In the genomic region with DNA sequence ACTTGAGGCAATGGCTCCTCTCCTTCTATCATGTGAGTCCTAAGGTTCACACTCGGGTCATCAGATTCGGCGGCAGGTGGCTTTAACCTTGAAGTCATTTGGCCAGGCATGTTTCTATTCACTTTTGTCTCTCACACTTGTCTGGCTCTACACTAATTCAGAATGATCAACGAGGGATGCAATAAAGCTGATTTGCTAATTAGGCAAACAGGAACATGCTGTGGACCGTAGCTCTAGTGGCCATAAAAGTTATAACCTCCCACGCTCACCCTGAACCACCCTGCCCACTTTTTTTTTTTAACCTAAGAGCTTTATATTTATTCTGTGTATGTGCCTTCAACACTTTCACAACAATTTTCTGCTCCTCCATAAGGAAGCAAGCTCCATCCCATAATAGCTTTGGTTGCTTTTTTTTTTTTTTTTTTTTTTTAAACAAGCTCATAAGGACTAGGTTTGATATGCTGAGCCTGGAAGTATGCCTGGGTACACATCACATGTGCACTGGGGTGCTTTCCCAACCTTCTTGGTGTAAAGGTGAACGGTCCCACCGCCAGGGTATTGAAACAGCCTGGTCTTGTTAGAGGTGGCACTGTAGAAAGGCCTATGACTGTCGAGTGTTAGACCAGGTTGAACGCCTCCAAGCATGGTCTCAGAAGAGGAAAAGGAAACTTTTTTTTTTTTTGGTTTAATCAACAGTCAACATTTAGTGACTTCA, we compare ENCODE assay signal across 26 mouse cellular contexts. TPM values are rescaled to one million over a fixed set of nuclear protein-coding genes. Genes with fewer than 3 reads are reported as not detected.
DNase-seq lines count a peak whose midpoint lies in the region; ATAC-seq and TF ChIP-seq lines count a peak whose summit lies in the region.
"Had no signal": no experiment of that assay in that cellular context is flagged by ENCODE, and none has a peak within 500 bp of the region (broad histone marks: within the 10 kb centered on the region; RNA-seq: fewer than 3 reads in every experiment).

No protein-coding gene starts in this region.

- TF ChIP-seq RAD21 in MEL (IDR thresholded peaks at IDR 0.05; ENCODE audit: low read depth, low read length): no peak

- no peak; the same call in 1 of the 2 replicates for ATAC-seq in kidney, postnatal 0 days (replicated peaks; ENCODE audit: low FRiP score, low read depth)
- ATAC-seq in kidney, embryonic 14.5 days (ENCODE audit: low FRiP score, low TSS enrichment): no peak
- ATAC-seq: hindbrain, embryonic 16.5 days; midbrain, embryonic 15.5 days had no signal

- no peak overlapping the region for H3K27ac ChIP-seq in kidney, postnatal 0 days
- H3K27ac ChIP-seq in kidney, embryonic 14.5 days (ENCODE audit: low read depth, low read length): no peak overlapping the region
- H3K27ac ChIP-seq in MEL (ENCODE audit: control insufficient read depth, low read depth, low read length): no peak overlapping the region
- H3K27ac ChIP-seq: embryonic facial prominence, embryonic 10.5 days; forebrain, embryonic 12.5 days; heart, adult 2 months; heart, embryonic 15.5 days; midbrain, embryonic 15.5 days; neural tube, embryonic 15.5 days had no signal

- H3K27me3 ChIP-seq in kidney, postnatal 0 days (ENCODE audit: insufficient read depth, low read length): no peaks in the 10 kb centered on the region
- H3K27me3 ChIP-seq in kidney, embryonic 14.5 days (ENCODE audit: control insufficient read depth, insufficient read depth, low read length): no peaks in the 10 kb centered on the region
- H3K27me3 ChIP-seq in MEL (ENCODE audit: control insufficient read depth in 1 of 2, insufficient read depth in 2 of 2, low read length in 2 of 2): no peaks in the 10 kb centered on the region
- H3K27me3 ChIP-seq: forebrain, embryonic 12.5 days; megakaryocyte, embryonic 14.5 days; midbrain, embryonic 15.5 days; neural tube, embryonic 15.5 days had no signal

- no peak for TF ChIP-seq POLR2A in MEL (IDR thresholded peaks at IDR 0.05; ENCODE audit: control insufficient read depth in 1 of 2, insufficient read depth in 1 of 2, low read depth in 1 of 2, low read length in 2 of 2, poor library complexity in 1 of 2)
- TF ChIP-seq POLR2A in lung, adult 2 months (IDR thresholded peaks at IDR 0.05; ENCODE audit: borderline replicate concordance, extremely low read depth, low read depth, low read length): no peak

- no peak overlapping the region for H3K4me2 ChIP-seq in kidney, postnatal 0 days (ENCODE audit: low read length)
- no peak overlapping the region for H3K4me2 ChIP-seq in kidney, embryonic 14.5 days (replicated peaks; ENCODE audit: low read depth, low read length)
- H3K4me2 ChIP-seq: forebrain, embryonic 12.5 days; heart, embryonic 15.5 days; midbrain, embryonic 15.5 days; neural tube, embryonic 15.5 days had no signal

- H3K36me3 ChIP-seq in kidney, postnatal 0 days (ENCODE audit: insufficient read depth, low read length): no peaks in the 10 kb centered on the region
- no peaks in the 10 kb centered on the region for H3K36me3 ChIP-seq in kidney, embryonic 14.5 days (ENCODE audit: control insufficient read depth, insufficient read depth, low read length)
- peaks cover 0 to 28% of the 10 kb centered on the region in 2 experiments; a peak in 2 of 4 replicates for H3K36me3 ChIP-seq in MEL (ENCODE audit: control insufficient read depth in 1 of 2, insufficient read depth in 2 of 2, low read length in 2 of 2)
- H3K36me3 ChIP-seq: embryonic facial prominence, embryonic 10.5 days; forebrain, embryonic 12.5 days; heart, embryonic 15.5 days; midbrain, embryonic 15.5 days; neural tube, embryonic 15.5 days had no signal

- H3K9me3 ChIP-seq in kidney, postnatal 0 days (replicated peaks; ENCODE audit: low read length): no peaks in the 10 kb centered on the region
- H3K9me3 ChIP-seq in kidney, embryonic 14.5 days (ENCODE audit: control insufficient read depth, low read length): no peaks in the 10 kb centered on the region
- H3K9me3 ChIP-seq in MEL (replicated peaks; ENCODE audit: insufficient read depth, low read length): no peaks in the 10 kb centered on the region
- H3K9me3 ChIP-seq: embryonic facial prominence, embryonic 10.5 days; forebrain, embryonic 12.5 days; heart, embryonic 15.5 days; megakaryocyte, embryonic 14.5 days; midbrain, embryonic 15.5 days; neural tube, embryonic 15.5 days had no signal

- H3K4me3 ChIP-seq in kidney, postnatal 0 days (replicated peaks; ENCODE audit: low read depth, low read length): no peak overlapping the region
- no peak overlapping the region for H3K4me3 ChIP-seq in kidney, embryonic 14.5 days (ENCODE audit: low read length)
- no peak overlapping the region for H3K4me3 ChIP-seq in MEL (ENCODE audit: control insufficient read depth in 1 of 2, insufficient read depth in 1 of 2, low read depth in 2 of 2, low read length in 2 of 2)
- H3K4me3 ChIP-seq in lung, adult 2 months (replicated peaks; ENCODE audit: extremely low read depth, low read depth, low read length): no peak overlapping the region
- H3K4me3 ChIP-seq: embryonic facial prominence, embryonic 10.5 days; forebrain, embryonic 12.5 days; heart, adult 2 months; heart, embryonic 15.5 days; megakaryocyte, embryonic 14.5 days; midbrain, embryonic 15.5 days; neural tube, embryonic 15.5 days had no signal

- peak; percentile 23 for DNase-seq in adrenal gland, adult 2 months
- no peak for DNase-seq in adrenal gland, adult (ENCODE audit: inconsistent age in 2 of 2, low spot score in 1 of 2)
- peak; percentile 40 for DNase-seq in kidney, postnatal 0 days (ENCODE audit: low spot score)
- peak; percentile 58 for DNase-seq in MEL (ENCODE audit: low read depth, low spot score)
- peak; percentile 57 for DNase-seq in large intestine, adult 2 months (ENCODE audit: low read depth, low spot score)
- DNase-seq in heart, adult 8-10 months (ENCODE audit: low spot score): no peak
- no peak for DNase-seq in lung, adult 2 months
- DNase-seq: cerebellum, adult 2 months; heart, adult 2 months; heart, postnatal 4 days; kidney, adult 8-10 months; layer of hippocampus, postnatal 36 days; right cerebral cortex, postnatal 4 days; thymus, postnatal 36 days had no signal

- TF ChIP-seq EP300 in MEL (IDR thresholded peaks at IDR 0.05; ENCODE audit: low read depth in 1 of 2, low read length in 2 of 2): no peak

- no peak overlapping the region for H3K9ac ChIP-seq in kidney, postnatal 0 days (ENCODE audit: low read depth, low read length)
- no peak overlapping the region for H3K9ac ChIP-seq in kidney, embryonic 14.5 days (ENCODE audit: low read depth, low read length)
- no peak overlapping the region for H3K9ac ChIP-seq in MEL (ENCODE audit: control insufficient read depth, low read depth, low read length, poor library complexity, severe bottlenecking)
- H3K9ac ChIP-seq: forebrain, embryonic 12.5 days; heart, embryonic 15.5 days; midbrain, embryonic 15.5 days; neural tube, embryonic 15.5 days had no signal

- WGBS in kidney, postnatal 0 days: 39% methylated on average over 10 of the region's 10 CpGs
- WGBS in kidney, embryonic 14.5 days: 48% methylated on average over 10 of the region's 10 CpGs
- 29% methylated on average over 10 of the region's 10 CpGs for WGBS in large intestine, adult 2 months
- WGBS in lung, adult 2 months: 75% methylated on average over 10 of the region's 10 CpGs

- 0 out of 2 replicates have a peak, but pooled peaks have one; percentile 12 for TF ChIP-seq CTCF in kidney, postnatal 0 days (IDR thresholded peaks at IDR 0.05; ENCODE audit: low read depth)
- TF ChIP-seq CTCF in MEL (IDR thresholded peaks at IDR 0.05 in 2 of 3, conservative IDR thresholded peaks at IDR 0.05 in 1 of 3; ENCODE audit: control insufficient read depth in 1 of 3, insufficient read depth in 1 of 3, low read depth in 2 of 3, low read length in 3 of 3, poor library complexity in 1 of 3, severe bottlenecking in 1 of 3): peak in 2 of 3 experiments; percentile 25 to 51; a peak in 3 of 6 replicates
- no peak for TF ChIP-seq CTCF in lung, adult 2 months (IDR thresholded peaks at IDR 0.05; ENCODE audit: insufficient read depth, low read length)

- H3K4me1 ChIP-seq in kidney, postnatal 0 days (replicated peaks; ENCODE audit: insufficient read depth, low read length): no peaks in the 10 kb centered on the region
- H3K4me1 ChIP-seq in kidney, embryonic 14.5 days (ENCODE audit: control insufficient read depth, insufficient read depth, low read length): no peaks in the 10 kb centered on the region
- peaks cover 5 to 38% of the 10 kb centered on the region in 2 experiments for H3K4me1 ChIP-seq in MEL (ENCODE audit: control insufficient read depth in 1 of 2, insufficient read depth in 2 of 2, low read length in 2 of 2)
- H3K4me1 ChIP-seq in lung, adult 2 months (ENCODE audit: control insufficient read depth, insufficient read depth, low read length): no peaks in the 10 kb centered on the region
- H3K4me1 ChIP-seq: forebrain, embryonic 12.5 days; midbrain, embryonic 15.5 days; neural tube, embryonic 15.5 days had no signal

- no peaks in the 10 kb centered on the region for H3K79me2 ChIP-seq in MEL (ENCODE audit: control insufficient read depth, insufficient read depth, low read length, poor library complexity)

TF ChIP-seq in MEL, 35 proteins besides CTCF, POLR2A, EP300 and RAD21 (continues in another document):
- no peak for TF ChIP-seq RCOR1 (IDR thresholded peaks at IDR 0.05; ENCODE audit: low read depth, low read length)
- no peak for TF ChIP-seq CHD2 (IDR thresholded peaks at IDR 0.05; ENCODE audit: low read length)

RNA-seq across cellular contexts. Expression of a gene that starts 21.0 kb away (rescaled TPM):
- not detected for total RNA-seq in adrenal gland, adult 2 months (2021)
- not detected in 2 replicates for polyA plus RNA-seq in adrenal gland, adult 2 months (2012; rRNA removed)
- not detected in 2 replicates for polyA plus RNA-seq in kidney, postnatal 0 days (2015; fragmentation: Nextera tagmentation; extraction: Ambion mirVana)
- polyA plus RNA-seq in kidney, embryonic 14.5 days (2014; fragmentation: Nextera tagmentation; extraction: Ambion mirVana): not detected in 2 replicates
- total RNA-seq in MEL (2012; rRNA removed): 0.27 and 0.69 TPM in 2 replicates
- polyA plus RNA-seq in MEL (2012; ENCODE audit: insufficient read depth in 1 of 2, insufficient read length in 2 of 2, low read depth in 1 of 2, low replicate concordance in 2 of 2, missing spikeins in 1 of 2): under 1 TPM in 1 of 2 experiments, not detected in 1; 0.78 TPM
- polyA plus RNA-seq in large intestine, adult 2 months (2012; rRNA removed): not detected in 2 replicates
- under 1 TPM; 0.30 to 0.97 (median 0.44) TPM for total RNA-seq in heart, adult 8-10 months (2022)
- polyA plus RNA-seq in lung, adult 2 months (2012; rRNA removed): 0.75 and 1.1 TPM in 2 replicates
- total RNA-seq: adrenal gland, postnatal 4 days; common myeloid progenitor, adult 5-6 weeks; gastrocnemius, adult 8-10 months; left cerebral cortex, postnatal 25 days had no signal
- polyA plus RNA-seq: cerebellum, adult 2 months; forebrain, embryonic 12.5 days; hindbrain, embryonic 16.5 days; midbrain, embryonic 15.5 days; neural tube, embryonic 15.5 days had no signal

RNA-seq across cellular contexts. Expression of a gene that starts 28.4 kb away (rescaled TPM):
- total RNA-seq in adrenal gland, adult 2 months (2021): 10 to 100 TPM; 54.3 to 61.7 TPM
- polyA plus RNA-seq in adrenal gland, adult 2 months (2012; rRNA removed): 18.5 and 25.2 TPM in 2 replicates
- 22.9 and 25.6 TPM in 2 replicates for polyA plus RNA-seq in kidney, postnatal 0 days (2015; fragmentation: Nextera tagmentation; extraction: Ambion mirVana)
- polyA plus RNA-seq in kidney, embryonic 14.5 days (2014; fragmentation: Nextera tagmentation; extraction: Ambion mirVana): 10.7 and 21.0 TPM in 2 replicates
- 62.3 and 68.4 TPM in 2 replicates for total RNA-seq in MEL (2012; rRNA removed)
- polyA plus RNA-seq in MEL (2012; ENCODE audit: insufficient read depth in 1 of 2, insufficient read length in 2 of 2, low read depth in 1 of 2, low replicate concordance in 2 of 2, missing spikeins in 1 of 2): 100 to 1,000 TPM in 1 of 2 experiments, 10 to 100 TPM in 1; 82.0 to 167 TPM
- 11.2 and 23.1 TPM in 2 replicates for polyA plus RNA-seq in large intestine, adult 2 months (2012; rRNA removed)
- total RNA-seq in heart, adult 8-10 months (2022): 10 to 100 TPM in 3 of 4 experiments, 1 to 10 TPM in 1; 9.7 to 11.8 (median 10.8) TPM
- 11.0 and 15.7 TPM in 2 replicates for polyA plus RNA-seq in lung, adult 2 months (2012; rRNA removed)

Comparison
In these comparisons a context has a peak if more than half of its experiments do, and no peak if none do; other contexts are left out.
1. DNase-seq: peak in adrenal gland, adult 2 months (single experiment), kidney, postnatal 0 days (single experiment), MEL (single experiment) and large intestine, adult 2 months (single experiment); none in adrenal gland, adult (0 of 2), heart, adult 8-10 months (single experiment) and lung, adult 2 months (single experiment).